Mouse (Mus musculus) cerebellum, adult 11-12 months (tissue): Measurements from ENCODE around the gene Scaf4.

ENCODE experiments used
- DNase-seq: peaks from one replicate; pipeline ENCODE4 v3.0.0; 2022

The Scaf4 gene

DNA sequence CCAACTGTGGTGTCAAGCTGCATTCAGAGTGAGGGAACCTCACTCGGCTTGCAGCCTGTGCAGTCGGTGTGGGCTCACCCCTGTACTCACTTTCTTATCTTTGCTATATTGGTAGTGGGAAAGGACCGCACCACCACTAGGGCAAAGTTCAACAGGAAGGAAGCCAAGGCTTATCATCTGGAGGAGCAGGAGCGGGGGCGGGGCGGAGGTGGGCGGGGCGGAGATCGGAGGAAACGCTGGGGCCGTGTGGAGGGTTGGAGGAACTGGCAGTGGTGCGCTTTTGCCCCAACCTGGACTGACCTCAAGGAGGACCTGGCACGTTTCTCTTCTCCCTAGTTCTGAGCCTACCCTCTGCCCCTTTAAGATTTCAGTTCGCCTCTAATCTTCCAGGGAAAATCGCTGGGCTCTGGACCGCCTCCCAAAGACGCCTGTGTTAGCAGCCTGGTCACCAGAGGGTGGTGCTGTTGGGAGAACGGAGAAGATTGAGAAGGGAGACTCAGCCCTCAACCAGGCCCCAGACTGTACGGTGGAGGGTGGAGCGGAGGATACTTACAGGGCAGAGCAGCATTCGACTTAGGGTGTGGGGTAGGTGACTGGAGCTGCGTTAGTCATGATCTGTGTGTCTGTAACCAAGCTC is 86.8 kb downstream of the Scaf4 start:
- DNase-seq, result peak; percentile 58

DNA sequence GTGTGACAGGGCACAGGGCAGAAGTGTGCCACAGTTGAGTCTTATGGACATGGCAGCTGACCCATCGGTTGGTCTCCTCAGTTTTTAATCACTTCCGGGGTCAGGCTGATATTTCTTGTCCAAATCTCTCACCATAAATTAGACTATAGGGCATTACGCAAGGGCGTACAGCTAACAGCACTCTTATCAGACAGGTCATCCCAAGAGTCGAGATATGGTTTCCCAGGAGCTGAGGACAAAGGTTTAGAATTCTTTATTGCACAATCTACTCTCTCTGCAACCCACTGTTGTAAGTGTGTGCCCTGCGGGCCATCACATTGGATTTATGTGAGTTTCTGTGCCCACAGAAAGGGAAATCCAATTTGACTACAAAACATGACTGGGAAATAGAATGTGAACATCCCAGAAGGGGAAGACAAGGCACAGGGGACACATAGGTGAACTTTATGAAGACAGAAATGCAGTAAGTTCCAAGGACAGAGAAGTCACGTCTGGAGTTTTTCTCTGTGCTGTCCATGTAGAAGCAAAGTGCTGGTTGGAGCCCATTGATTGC is 87.5 kb downstream of the Scaf4 start:
- DNase-seq, result no peak

DNA sequence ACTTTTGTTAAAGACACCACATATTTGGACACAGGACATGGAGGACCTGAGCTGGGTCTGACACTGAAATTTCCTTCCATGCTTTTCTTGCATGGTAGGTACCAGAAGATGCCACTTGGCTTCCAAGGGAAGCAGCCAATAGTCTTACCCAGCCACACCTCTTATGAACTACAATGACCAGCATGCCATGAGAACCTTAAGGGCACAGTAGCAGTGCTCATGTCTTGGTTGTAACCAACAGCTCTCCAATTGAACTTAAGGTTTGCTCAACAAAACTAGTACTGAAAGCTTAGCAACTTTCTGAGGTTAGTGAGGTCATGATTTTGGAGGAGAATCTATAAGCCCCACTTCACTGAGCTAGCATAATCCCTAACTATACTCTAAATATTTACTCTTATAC is 90.6 kb downstream of the Scaf4 start:
- DNase-seq, result no peak

DNA sequence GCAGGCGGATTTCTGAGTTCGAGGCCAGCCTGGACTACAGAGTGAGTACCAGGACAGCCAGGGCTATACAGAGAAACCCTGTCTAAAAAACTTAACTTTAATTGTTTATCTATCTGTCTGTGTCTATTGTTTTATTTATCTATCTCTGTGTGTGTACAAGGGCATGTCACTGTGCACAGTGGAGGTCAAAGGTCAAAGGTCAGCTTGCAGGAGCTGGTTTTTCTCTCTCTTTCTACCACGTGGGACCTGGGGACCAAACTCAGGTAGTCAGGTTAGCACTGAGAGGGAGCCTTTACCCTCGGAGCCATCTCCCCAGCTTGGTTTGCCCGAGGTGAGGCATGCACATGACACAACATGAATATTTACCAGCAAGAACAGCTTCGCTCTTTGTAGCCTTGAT is 93.0 kb downstream of the Scaf4 start:
- no peak for DNase-seq

DNA sequence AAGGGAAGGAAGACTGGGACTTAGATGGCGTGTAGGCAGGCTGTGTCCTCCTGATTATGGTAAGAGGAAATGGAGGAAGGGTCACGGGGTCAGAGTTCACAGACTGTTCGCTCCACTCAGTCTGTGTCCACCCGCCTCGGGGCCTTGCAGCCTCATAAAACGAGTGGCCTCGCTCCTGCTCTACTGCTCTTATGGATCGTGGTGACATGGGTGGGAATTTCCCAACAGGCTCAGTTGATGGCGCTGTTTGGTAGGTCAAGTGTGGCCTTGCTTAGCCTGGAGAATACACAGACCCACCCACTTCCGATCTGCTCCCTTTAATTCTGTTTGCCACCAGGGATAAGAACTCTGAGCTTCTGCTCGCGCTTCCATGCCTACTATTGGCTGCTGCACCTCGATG is 96.8 kb downstream of the Scaf4 start:
- DNase-seq, result no peak

DNA sequence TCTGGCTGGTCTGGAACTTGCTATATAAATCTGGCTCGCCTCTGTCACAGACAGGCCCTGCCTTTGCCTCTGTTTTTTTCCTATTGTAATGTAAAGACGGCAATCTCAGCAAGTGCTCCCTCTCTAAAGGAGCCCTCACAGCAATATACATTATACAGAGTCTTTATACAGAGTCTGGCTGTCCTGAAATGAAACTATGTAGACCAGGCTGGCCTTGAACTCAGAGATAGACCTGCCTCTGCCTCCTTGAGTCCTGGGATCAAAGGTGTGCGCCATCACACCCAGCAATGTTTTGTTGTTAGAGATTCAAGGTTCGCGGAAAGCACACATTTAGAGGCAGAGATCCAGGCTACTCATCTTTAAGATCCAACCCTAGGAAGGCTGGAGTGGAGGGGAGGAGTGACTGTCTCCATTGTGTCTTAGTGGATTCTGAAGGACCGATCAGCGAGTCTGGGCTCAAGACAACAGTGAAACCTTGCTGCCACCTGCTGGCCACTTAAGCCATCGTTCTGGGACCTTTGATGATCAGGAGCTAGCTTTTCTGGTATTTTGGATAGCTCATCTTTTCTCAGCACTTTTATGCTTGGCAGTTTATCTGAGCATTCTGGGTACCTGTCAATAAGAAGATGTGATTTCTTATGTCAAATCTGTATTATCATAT is 98.2 kb downstream of the Scaf4 start:
- peak; percentile 71 for DNase-seq

DNA sequence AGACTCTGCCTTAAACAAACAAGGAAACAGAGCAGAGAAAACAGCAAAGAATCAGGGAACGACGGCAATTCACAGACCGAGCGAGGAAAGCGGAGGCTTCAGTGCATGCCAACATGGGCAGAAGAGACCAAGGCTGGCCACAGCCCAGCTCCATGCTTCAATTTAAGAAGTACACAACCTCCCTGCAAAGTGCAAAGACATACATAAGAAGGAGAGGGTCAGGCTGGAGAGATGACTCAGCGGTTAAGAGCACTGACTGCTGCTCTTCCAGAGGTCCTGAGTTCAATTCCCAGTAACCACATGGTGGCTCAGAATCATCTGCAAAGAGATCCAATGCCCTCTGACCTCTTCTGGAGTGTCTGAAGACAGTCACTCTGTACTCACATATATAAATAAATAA is 100.2 kb downstream of the Scaf4 start:
- no peak for DNase-seq

DNA sequence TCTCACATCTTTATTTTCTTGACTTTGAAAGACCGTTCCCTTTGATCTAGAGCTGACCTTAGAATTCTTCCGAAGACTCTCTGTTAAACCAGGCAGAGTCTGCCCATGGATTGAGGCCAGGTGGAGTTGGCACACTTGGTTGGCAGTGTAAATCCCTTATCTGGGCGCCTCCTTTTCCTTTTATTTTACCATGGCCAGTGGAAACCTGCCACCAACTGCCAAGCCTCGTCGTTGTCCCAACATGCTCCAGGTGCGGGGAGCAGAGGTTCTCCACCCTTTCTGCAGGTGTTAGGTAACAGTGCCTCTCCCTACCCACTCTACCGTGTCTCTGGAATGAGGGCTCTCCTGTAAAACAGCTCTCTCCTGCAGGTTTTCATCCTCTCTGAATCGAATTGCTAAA is 102.6 kb downstream of the Scaf4 start:
- DNase-seq, result peak; percentile 40

DNA sequence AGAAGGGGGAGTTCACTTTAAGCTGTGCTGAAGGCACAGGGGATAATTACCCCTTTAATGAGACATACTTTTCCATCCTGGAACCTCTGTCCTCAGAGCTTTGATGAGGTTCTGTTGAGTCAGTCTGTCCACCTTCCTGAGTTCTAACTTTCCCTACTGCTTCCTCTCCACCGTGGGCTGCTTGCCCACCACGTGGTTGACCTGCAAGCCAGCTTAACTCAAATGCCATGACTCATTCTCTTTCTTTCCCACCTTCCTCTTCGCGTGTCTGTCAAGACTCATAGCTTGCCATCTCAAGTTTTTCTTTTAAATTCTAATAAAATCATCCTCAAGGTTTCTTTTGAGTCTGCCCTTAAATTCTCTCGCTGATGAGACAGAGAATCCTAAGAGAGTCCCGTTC is 103.3 kb downstream of the Scaf4 start:
- DNase-seq, result no peak

DNA sequence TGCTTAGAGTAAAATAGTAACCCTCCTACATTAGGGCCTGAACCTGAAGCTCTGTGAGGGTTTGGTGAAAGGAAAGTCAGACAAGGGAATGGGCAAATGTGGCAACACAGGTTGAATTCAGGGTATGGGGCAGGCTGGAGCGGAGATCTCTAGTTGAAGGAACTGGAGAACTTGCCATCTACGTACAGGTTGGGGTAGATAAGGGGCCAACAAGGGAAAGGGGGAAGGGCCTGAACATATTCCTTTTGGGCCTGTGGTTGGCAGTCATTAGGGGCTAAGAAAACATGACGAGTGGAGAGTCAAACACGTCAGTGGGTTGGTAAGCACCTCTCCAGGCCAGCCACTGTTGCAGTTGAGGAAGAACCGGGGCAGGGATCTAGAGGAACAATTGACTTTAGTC is 104.4 kb downstream of the Scaf4 start:
- DNase-seq, result no peak

DNA sequence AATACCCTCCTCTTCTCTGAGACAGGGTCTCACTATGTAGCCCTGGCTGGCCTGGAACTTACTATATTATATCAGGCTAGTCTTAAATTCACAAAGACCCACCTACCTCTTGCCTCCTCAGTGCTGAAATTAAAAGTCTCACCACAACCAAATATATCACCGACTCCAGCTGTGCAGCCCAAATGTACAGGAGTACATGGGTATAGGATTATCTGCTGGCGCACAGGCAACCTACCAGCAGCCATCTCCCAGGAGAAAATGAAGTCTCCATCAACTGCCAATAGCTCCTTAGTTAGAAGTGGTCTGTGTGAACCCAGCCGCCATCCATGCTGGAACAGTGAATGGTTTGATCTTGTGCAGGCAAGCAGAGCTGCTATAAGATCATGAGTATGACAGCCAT is 105.9 kb downstream of the Scaf4 start:
- DNase-seq, result no peak

DNA sequence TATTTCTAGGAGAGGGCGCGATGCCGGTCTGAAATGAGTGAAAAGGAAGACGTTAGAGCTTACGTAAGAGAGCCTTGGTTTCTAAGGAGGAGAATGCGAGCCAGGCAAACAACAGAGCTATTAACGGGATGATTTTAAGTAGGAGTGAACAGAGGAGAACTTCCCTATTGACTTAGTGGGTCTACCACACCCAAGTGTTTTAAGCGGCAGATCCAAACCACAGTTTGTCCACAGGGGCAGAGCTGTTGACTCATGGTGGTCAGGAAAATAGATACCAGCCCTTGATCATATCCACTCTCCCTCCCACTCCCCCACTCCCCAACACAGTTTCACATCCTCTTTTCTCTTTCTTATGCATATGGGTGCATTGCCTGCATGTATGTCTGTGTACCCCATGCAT is 106.9 kb downstream of the Scaf4 start:
- no peak for DNase-seq

DNA sequence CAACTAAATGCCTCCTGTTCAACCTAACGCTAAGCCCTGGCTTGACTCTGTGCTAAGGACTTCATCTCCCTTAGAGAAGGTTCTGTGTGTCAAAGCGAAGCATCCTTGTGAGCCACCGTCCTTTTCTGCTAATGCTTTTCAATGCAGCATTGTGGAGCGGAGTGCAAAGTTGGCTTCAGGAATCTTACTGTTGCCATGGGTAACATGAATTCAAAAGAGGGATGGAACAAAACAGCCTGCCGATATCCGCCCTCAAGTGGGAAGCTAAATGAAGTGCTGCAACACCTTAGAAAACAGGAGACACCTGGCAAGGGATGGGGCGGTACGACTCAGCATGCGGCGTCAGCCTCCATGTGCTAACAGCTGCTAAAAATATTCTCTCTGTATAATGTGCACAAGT is 107.8 kb downstream of the Scaf4 start:
- DNase-seq, result no peak
